Mouse (Mus musculus) neutrophil, adult 83 days (primary cell): ENCODE measurements around the gene Abcg2. TPM values are rescaled to one million over a fixed set of nuclear protein-coding genes. Genes with fewer than 3 reads are reported as not detected.

Experiments used
- total RNA-seq, 2 experiments: library from RNA; stranded (reverse); gene quantifications; one replicate each; pipeline ENCODE4 v1.2.4; 2023

The Abcg2 gene
- total RNA-seq: 10 to 100 TPM in 1 of 2 experiments, 1 to 10 TPM in 1; 9.0 to 11.6 TPM

DNA sequence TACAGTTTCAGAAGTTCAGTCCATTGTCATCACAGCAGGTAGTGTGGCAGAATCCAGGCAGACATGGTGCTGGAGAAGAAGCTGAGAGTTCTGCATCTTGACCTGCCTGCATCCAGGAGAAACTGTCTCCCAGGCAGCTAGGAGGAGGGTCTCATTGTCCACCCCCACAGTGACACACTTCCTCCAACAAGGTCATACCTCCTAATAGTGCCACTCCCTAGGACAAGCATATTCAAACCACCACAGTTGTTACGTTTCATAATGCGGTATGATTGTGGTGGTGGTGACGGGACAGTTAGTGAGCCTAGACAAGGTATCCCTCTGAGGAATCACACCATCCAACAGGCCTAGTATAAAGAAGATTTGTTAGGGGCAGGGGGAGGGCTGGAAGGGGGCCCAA is at the start of gene Abcg2:
TSS of gene Abcg2 (plus strand) at position 301 of the 400 bp plus-strand sequence.

Other genes starting within 250 kb of the Abcg2 start
- not detected for gene Vmn1r30, start 141.1 kb upstream of the Abcg2 start, total RNA-seq
- gene Vmn1r31, start 109.2 kb upstream of the Abcg2 start, total RNA-seq: not detected
- gene Herc3, start 246.9 kb downstream of the Abcg2 start, total RNA-seq: 10 to 100 TPM; 27.3 to 30.9 TPM